Mouse (Mus musculus): ENCODE results near the gene Ric3.

The Ric3 gene

GRCm38 (mm10) chr7:109039445-109039844 lies 43.7 kb downstream of the Ric3 start:
- no peak for DNase-seq

- no peak for DNase-seq
These were observed 44.1 kb downstream of the Ric3 start for GRCm38 (mm10) chr7:109038987-109039386.

GRCm38 (mm10) chr7:109038121-109038735 lies 44.9 kb downstream of the Ric3 start:
- DNase-seq, result no peak

- no peak for DNase-seq
These were observed 51.1 kb downstream of the Ric3 start for GRCm38 (mm10) chr7:109032054-109032453.

- no peak for DNase-seq
These were observed 51.8 kb downstream of the Ric3 start for GRCm38 (mm10) chr7:109031331-109031730.

- no peak for DNase-seq
These were observed 53.1 kb downstream of the Ric3 start for GRCm38 (mm10) chr7:109029961-109030465.

- peak; percentile 64 for DNase-seq
These were observed 54.9 kb downstream of the Ric3 start for GRCm38 (mm10) chr7:109028204-109028603.

DNA sequence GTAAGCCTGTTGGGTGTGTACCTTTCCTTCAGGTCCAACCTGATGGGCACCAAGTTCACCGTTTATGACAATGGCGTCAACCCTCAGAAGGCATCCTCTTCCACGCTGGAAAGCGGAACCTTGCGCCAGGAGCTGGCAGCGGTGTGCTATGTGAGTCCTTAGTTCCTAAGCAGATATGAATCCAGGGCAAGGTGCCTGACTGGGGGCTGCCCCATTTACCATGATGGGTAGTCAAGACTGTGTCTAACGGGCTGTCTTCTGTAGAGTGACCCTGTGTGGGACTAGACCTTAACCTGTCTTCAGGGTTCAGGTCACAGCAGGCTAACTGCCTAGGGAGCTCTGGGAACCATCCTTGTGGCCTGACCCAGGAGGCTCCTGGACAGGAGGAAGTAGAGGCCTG lies 55.4 kb downstream of the Ric3 start:
- no peak for DNase-seq

DNA sequence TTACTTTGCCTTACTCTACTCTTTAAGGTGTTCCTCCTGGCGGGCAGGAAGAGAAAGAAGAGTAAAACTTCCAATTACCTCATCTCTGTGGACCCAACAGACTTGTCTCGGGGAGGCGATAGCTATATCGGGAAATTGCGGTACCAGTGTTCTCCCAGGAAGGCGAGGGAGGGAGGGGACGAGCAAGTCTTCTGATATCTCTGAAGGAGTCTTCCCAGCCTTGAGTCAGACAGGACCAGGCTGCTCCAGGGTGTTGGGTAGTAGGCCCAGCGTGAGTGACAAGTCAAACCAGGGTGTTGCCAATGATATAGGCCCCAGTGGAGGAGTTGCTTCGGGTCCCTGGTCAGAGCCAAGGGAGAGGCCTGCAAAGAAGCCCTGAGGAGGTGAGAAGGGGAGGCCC lies 56.2 kb downstream of the Ric3 start:
- DNase-seq, result no peak

DNA sequence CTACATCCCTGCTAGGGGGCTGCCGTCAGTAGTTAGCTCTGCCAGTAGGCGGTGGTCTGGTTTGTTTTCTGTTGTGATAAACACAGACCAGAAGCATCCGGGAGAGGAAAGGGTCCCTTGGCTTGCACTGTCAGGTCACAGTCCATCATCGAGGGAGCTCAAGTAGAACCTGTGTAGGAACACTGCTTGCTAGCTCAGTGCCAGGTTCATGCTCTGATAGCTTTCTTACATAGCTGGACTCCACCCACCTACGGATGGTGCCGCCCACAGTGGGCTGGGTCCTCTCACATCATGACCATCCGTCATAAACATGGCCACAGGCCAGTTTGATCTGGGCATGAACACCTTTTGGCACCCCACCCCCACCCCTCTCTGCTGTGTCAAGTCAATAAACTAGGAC lies 57.4 kb downstream of the Ric3 start:
- no peak for DNase-seq

DNA sequence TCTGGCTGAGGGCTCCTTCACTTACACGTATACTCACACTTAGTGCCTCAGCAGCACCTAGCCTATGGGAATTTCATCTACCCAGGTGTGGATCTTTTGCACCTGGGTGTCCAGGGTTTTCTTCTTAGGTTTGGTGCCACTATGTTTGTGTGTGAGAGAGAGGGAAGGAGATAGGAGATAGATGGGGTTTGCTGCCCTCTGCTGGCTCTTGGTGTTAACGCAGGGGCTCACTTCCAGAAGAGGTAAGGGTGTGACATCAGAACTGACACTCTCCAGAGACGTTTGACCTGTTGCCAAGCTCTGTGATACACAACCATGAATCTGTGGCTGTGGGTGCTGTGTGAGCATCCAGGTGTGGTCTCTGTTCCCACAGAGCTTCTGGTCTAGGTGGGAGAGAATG lies 61.7 kb downstream of the Ric3 start:
- peak; percentile 71 for DNase-seq

DNA sequence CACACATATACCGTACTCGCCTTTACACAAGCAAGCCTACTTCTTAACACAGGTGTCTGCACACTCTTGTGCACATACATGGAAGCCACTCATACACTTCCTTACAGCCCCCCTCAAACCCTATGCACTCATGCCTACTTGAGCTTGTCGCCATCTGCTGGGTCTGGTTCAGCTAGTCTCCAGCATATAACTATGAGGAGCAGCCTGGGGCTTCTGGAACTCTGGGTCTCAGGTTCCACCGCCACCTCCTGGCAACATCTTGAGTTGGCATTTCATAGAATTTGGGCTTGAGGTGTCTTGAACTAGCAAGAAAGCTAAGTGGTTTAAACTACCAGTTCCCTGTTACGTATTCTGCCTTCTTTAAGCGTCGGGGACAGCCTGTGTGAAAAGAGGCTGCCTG lies 63.9 kb downstream of the Ric3 start:
- no peak for DNase-seq

DNA sequence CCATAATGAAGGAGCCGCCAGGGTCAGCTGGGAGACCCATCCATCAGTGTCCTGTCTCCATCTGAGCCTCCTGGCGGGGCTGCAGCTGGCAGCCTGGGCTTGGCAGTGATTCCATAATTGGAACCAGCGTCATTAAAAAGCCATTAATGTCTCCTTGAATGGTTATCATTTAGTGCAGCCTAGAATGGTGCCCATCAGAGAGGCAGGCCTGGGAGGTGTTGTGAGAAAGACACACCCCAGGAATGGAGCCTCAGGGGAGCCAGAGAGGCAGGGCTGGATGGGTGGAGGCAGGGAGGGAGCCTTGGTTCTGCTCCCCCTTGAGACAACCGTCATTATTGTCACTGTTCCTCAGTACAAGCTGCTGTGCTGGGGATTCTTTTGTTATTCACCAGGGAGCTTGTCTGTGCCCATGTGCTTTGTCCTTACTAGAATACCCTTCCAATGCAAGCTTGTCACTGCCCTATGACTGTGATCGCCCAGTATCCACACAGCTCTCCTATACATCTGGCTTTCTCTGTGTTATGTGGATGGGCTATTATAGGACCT lies 66.7 kb downstream of the Ric3 start:
- peak; percentile 51 for DNase-seq

DNA sequence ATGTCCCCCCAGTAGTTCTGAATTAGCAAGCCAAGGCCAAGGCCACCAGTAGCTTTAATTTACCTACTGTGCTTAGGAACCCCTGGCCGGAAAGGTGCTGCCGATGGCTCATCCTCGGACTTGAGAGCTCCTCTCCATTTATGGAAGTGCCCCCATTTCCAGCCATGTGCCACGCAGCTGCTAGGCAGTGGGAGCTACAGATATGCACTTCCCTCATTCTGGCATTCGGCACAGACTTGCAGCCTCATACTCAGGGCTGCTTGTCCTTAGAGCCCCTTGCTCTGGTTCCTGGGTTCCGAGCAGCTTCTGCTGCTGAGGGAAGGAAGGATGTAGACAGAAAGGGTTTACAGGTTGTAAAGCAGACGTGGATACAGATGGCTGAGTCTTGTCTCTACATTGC lies 68.3 kb downstream of the Ric3 start:
- no peak for DNase-seq

- no peak for DNase-seq
These were observed 70.0 kb downstream of the Ric3 start for GRCm38 (mm10) chr7:109012998-109013625.

DNA sequence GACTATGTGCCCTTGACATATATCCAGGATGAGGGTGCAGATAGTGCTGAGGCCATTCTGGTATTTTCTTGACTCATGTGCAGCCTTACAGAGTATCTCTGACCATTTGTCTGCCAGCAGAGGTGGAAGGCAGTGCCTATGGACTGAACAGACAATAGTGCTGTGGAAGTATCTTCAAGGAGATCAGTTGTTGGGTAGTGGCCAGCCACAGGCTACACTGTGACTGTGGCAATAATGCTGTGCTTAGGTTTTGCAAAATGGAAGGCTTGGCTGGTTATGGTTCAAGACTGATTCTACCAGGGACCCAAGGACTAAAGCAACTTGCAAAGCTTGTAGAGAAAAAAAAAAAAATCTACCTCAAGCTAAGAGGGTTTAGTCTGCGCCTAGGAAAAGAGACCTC lies 70.6 kb downstream of the Ric3 start:
- no peak for DNase-seq

GRCm38 (mm10) chr7:109011596-109012180 lies 71.4 kb downstream of the Ric3 start:
- peak; percentile 46 for DNase-seq

DNA sequence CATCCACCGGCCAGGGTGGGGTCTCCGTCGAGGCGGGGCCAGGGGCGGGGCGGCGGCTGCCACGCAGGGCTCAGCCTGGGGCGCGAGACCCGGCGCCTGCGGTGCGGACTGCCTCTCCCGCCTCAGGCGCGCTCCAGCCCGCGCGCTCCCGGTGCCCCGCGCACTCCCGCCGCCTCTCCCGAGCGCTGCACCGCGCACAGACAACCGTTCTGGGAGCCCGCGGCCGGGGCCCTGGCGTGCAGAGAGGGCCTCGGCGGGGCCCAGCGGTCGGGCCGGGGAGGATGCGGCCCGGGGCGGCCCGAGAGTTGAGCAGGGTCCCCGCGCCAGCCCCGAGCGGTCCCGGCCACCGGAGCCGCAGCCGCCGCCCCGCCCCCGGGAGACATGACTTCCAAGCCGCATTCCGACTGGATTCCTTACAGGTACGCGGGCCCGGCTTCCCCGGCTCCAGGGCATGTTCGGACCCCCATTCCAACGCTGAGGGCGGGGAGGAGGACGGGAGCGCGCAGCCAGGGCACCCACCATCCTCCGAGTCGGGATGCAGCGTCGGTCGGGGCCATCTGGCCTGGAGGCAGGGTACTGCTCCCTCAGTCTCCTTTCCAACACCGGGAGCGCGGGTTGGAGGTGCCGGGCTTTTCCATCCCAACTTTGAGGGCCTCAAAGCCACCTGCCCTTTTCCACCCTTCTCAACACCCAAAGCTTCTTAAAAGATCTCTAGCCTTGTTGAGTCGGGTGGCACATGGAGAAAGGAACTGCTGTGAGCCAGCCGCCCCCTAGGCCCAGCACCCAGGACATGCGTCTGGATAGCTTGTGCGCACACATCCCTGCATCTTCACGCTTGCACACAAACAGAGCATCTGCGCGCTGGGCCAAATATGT lies 72.2 kb downstream of the Ric3 start:
- peak; percentile 72 for DNase-seq

- no peak for DNase-seq
These were observed 73.9 kb downstream of the Ric3 start for GRCm38 (mm10) chr7:109009260-109009659.

- DNase-seq, result no peak
These were observed 79.5 kb downstream of the Ric3 start for GRCm38 (mm10) chr7:109003653-109004052.

GRCm38 (mm10) chr7:109001971-109002370 lies 81.2 kb downstream of the Ric3 start:
- no peak for DNase-seq

DNA sequence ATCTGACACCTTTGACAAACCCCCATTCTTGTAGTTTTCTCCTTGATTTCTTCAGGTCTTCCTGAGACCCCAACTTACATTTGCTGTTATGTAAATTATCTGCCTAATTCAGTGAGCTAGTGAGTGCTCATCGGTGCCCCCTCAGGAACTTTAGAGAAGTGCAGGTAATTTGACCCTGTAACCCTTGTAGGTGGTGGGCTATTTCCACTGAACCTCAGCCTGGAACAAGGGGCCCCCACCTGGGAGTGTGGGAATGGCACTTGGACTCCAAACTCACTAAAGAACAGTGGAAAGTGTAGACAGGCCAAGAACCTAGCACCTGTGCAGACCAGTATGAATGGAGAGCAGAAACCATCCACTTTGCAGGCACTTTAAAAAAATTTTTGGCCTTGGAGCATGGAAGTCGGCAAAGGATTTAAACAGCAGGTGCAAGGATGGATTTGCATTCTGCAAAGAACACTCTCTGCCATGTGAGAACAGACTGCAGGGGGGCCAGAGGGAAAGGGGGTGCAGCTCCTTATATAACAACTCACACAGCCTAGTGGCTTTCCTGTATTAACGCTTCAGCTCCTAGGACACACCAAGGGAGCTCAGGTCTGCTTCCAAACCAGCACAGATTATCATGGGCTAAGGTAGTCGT lies 82.7 kb downstream of the Ric3 start:
- DNase-seq, result peak; percentile 54

DNA sequence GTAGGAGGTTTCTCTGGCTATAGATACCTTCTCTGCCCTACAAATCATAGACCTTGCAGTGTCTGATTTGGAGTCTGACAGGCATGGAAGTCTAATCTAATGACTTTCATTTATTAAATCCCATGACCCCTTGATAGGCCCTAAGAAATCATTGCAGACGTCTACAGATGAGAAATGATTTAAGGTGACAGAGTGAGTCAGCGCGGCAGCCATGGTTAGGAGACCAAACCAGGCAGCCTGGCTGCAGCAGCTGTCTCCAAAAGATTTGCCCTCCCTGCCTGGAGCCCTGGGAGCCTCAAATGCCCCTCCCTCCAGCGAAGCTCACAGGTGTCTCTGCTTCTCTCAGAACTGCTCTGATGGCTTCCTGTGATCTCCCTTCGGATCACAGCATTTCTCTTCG lies 87.0 kb downstream of the Ric3 start:
- no peak for DNase-seq

All from embryo, embryonic 11 days (tissue).